Mouse (Mus musculus) v-Abl transformed pro-B cells (cell line): ENCODE data around the gene Adgrv1.

ENCODE experiments used
- in situ Hi-C, 2 experiments: fragments of 400-800 bp; cut with MboI; formaldehyde crosslinking; loops; one replicate each; pipeline ENCODE4 v1.15.1; 2025; ENCODE audit not compliant: unreplicated experiment in 2 of 2

Adgrv1 gene

GRCm38 (mm10) chr13:81426896-81427755, 205.8 kb downstream of the Adgrv1 start:
- in situ Hi-C loops = loop anchor here (5.0 kb wide), 2 partner anchors 565 to 570 kb away; no protein-coding TSS in a partner anchor

- in situ Hi-C loops = loop anchor here (5.0 kb wide), 2 partner anchors 563 to 568 kb away; no protein-coding TSS in a partner anchor
Observed at GRCm38 (mm10) chr13:81425111-81425510, 207.8 kb downstream of the Adgrv1 start.

GRCm38 (mm10) chr13:81424002-81424401, 209.0 kb downstream of the Adgrv1 start:
- in situ Hi-C loops = no loop called here

GRCm38 (mm10) chr13:81407881-81408460, 225.0 kb downstream of the Adgrv1 start:
- in situ Hi-C loops = no loop called here

DNA sequence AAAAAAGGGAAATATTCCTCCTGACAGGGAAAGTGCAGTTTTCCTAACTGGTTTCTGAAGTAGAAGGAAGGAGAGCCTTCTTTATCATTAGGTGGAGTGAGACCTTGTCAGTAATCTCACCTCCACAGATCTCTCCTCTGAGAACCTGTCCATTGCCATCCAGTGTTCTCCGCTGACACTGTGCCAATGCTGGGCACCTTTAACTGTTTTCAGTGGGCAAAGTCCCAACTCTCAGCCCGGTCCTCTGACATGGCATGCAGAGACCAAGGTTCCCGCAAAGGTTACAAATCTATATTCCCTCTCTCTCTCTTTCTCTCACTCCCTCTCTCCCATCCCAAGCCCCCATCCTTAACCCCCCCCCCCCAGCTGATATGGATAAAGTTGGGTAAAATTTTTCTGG, 230.1 kb downstream of the Adgrv1 start:
- in situ Hi-C loops = no loop called here

DNA sequence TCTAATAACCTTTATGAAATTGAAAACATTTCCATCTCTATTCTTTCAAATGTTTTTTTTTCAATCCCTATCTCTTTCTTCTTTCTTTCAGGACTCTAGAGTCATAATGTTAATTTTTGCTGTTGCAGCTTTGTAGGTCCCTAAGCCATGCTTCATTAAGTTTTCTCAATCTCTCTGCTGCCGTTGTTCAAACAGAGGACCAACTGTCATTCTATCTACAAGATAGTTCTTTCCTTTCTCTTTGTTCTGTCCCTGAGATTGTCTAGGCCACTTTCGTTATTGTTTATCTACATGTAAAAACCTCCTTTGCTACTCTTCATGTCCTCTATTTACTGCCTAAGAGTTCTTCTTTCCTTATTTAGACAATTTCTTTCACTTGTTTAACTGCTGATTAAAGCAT, 230.8 kb downstream of the Adgrv1 start:
- in situ Hi-C loops = no loop called here

DNA sequence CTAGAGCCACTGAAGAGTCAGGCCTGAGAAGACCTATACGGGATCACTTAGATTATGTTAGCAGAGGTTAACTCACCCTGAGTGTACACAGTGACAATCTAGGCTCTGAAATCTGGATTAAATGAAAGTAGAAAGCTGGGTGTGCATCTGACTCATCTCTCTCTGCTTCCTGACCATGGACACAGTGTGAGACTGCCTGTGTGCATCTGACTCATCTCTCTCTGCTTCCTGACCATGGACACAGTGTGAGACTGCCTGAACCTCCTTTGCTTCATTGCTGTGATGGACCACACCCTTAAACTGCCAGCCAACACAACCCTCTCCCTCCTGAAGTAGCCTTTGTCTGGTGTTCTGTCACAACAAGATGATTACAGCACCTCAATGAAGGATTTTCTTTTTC, 231.2 kb downstream of the Adgrv1 start:
- in situ Hi-C loops = no loop called here

DNA sequence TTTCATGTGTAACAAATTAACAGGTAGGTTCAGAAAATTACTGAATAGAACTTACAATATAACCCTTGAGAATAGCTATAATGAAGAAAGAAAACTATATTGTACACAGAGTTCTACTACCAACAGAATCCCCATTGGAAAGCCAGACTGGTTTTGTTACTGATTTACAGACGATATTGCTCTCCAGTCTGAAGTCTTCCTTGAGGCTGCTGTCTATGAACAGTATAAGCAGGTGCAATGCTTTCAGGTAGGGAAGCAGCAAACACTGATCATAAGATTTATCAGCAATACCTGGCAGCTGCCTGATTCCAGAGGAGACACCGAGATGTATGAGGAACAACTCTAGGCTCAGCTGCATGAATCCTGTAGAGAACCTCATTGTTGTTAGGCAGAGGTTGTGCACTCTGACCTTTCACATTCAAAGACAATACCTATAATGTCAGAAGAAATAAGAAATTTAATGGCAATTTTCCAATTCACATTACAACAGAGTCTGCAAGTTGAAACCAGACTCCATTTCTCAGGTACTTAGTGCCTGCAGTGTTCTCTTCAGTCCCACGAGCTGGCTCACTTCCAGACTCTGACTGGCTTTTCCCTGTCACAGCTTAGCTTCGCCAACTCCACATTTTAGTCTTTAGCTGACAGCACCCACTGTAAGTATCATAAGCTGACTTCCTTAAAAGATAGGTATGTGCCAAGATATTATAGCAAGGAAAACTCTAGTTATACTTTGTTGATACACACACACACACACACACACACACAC, 247.2 kb downstream of the Adgrv1 start:
- in situ Hi-C loops = no loop called here

GRCm38 (mm10) chr13:81381835-81382234, 251.1 kb downstream of the Adgrv1 start:
- in situ Hi-C loops = no loop called here

- in situ Hi-C loops = loop anchor here in 1 of 2 experiments (5.0 kb wide), 1 partner anchor 509 kb away; no protein-coding TSS in a partner anchor
Observed at GRCm38 (mm10) chr13:81370801-81371456, 262.0 kb downstream of the Adgrv1 start.

DNA sequence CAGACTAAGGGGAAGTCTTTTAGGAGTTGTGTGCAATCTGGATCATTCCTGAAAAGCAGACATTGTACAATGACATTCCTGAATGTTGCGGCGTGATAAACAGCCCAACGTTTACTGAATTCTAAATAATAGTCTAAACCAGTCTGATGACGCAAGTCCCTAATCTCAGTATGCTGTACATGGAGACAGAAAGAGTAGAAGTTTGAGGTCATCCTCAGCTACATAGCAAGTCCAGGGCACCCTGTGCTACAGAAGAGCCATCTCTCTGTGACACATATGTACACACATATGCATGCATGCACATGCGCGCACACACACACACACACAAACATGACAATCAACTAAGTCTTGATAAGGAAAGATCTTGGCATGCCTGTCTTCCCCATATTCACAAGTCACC, 262.8 kb downstream of the Adgrv1 start:
- in situ Hi-C loops = loop anchor here in 1 of 2 experiments (5.0 kb wide), 1 partner anchor 508 kb away; no protein-coding TSS in a partner anchor

DNA sequence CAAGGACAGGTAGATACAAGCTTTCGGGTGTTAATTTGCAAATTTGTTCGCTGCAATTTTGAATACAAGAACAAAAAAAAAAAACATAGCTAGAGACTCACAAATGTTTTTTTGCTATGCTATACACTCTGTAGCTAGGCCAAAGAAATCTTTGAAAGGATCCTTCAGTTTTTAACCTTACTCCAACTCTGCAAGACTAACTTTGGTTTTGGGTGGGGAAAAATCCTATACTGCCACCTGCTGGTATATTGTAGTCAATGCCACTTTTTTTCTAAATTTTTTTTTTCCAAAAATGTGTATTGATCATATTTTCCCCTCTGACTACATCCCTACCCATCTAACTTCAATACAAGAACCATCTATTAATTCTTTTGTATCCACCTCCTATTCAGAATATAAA, 263.4 kb downstream of the Adgrv1 start:
- in situ Hi-C loops = loop anchor here (5.0 kb wide), 1 partner anchor 487 kb away; the partner anchor contains the start of gene Arrdc3 (in 2 of the 2)

GRCm38 (mm10) chr13:81368987-81369386, 264.0 kb downstream of the Adgrv1 start:
- in situ Hi-C loops = loop anchor here (5.0 kb wide), 1 partner anchor 487 kb away; the partner anchor contains the start of gene Arrdc3 (in 2 of the 2)

DNA sequence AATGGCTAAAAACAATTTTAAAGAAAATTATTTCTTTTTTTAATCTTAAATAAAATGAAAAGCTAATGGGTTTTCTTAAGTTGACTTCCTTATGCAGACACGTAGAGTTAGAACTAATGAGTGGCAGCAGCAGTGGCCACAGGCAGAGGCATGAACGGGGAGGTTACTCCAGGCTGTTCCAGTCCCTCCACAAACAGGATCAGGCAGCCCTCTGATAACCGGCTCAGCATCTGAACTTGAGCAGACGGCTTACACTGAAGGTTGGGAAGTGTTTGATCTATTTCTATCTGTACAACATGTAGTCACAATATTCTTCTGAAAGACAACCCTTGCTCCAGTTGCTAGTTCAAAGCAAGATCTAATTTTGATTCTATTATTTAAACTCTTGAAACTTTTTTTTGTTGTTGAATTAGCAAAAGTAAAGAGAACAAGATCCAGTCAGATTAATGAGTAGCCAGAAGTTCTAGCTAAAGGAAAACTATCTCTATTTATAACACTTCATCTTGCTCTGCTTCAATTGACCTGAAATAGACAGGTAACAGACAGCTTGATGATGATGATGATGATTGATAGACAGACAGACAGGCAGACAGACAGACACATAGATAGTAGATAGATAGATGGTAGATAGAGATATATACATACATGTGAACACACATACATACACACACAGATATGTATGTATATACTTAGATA, 265.1 kb downstream of the Adgrv1 start:
- in situ Hi-C loops = loop anchor here (5.0 kb wide), 1 partner anchor 486 kb away; the partner anchor contains the start of gene Arrdc3 (in 2 of the 2)

- in situ Hi-C loops = no loop called here
Observed at GRCm38 (mm10) chr13:81360338-81360737, 272.6 kb downstream of the Adgrv1 start.

- in situ Hi-C loops = no loop called here
Observed at GRCm38 (mm10) chr13:81358766-81359165, 274.2 kb downstream of the Adgrv1 start.

DNA sequence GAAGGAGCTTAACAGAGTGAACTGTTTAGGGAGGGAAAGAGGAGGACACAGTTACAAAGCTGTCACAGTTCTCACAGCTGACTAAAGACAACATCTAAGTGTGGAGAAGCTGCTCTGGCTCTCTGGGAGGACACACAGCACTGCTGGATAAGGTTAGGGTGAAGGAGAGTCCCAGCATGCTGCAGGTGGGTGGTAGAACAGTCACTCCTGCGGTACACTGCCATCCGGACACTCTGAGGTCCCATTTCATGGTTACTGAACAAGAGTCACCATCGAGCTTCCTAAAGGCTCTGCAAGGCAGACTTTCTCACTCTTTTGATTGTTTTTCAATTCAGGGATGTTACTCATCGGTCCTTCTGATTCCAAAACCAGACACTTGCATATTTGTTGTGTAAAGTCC, 274.6 kb downstream of the Adgrv1 start:
- in situ Hi-C loops = no loop called here

DNA sequence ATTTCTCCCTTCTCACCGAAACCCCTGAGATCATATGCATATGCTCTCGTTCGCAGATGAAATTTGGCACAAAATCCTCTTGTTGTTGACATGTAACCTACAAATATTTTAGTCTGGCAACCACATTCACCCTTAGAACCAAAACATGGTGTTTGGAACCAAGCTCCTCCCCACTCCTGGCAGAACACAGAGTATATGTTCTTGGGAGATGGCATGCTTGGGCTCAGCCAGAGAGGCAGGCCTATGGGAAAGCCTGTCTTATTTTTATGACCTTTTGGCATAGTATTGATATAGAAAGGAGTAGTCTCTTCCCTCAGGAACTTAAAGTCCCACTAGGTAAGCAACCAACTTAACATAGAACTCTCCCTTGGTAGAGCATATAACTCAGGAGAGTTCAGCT, 275.7 kb downstream of the Adgrv1 start:
- in situ Hi-C loops = no loop called here

GRCm38 (mm10) chr13:81354587-81354986, 278.4 kb downstream of the Adgrv1 start:
- in situ Hi-C loops = no loop called here

- in situ Hi-C loops = no loop called here
Observed at GRCm38 (mm10) chr13:81352296-81352695, 280.7 kb downstream of the Adgrv1 start.
